Mouse (Mus musculus) MEL (cell line): Measurements from ENCODE around the gene Rassf8. TPM values are rescaled to one million over a fixed set of nuclear protein-coding genes. Genes with fewer than 3 reads are reported as not detected.

ENCODE experiments used
- DNase-seq: peaks from one replicate; pipeline ENCODE4 v3.0.0; 2011; ENCODE audit warnings: low read depth, low spot score
- H3K27ac ChIP-seq: 2 replicates; pipeline ENCODE4 v1.5.1; 2012; ENCODE audit warnings: low read depth, mild to moderate bottlenecking, control low read depth, low read length, moderate library complexity; ENCODE audit not compliant: control insufficient read depth
- H3K27me3 ChIP-seq, 2 experiments: fragments of 150-350 bp in 1 of 2; sonication (generic) in 1 of 2; 2 replicates each; pipeline ENCODE4 v1.6.1; 2012; ENCODE audit warnings: low read length in 2 of 2, mild to moderate bottlenecking in 2 of 2, improper control_type of control experiment in 1 of 2, moderate library complexity in 1 of 2; ENCODE audit not compliant: insufficient read depth in 2 of 2, control insufficient read depth in 1 of 2
- H3K36me3 ChIP-seq, 2 experiments: 2 replicates each; pipeline ENCODE4 v1.6.1; 2012 to 2014; ENCODE audit warnings: low read length in 2 of 2, improper control_type of control experiment in 1 of 2, inconsistent platforms in 1 of 2, mild to moderate bottlenecking in 1 of 2; ENCODE audit not compliant: insufficient read depth in 2 of 2, control insufficient read depth in 1 of 2
- H3K4me1 ChIP-seq, 2 experiments: fragments of 150-350 bp in 1 of 2; sonication (generic) in 1 of 2; 2 replicates each; pipeline ENCODE4 v1.6.1; 2012; ENCODE audit warnings: low read length in 2 of 2, improper control_type of control experiment in 1 of 2, mild to moderate bottlenecking in 1 of 2; ENCODE audit not compliant: insufficient read depth in 2 of 2, control insufficient read depth in 1 of 2
- H3K4me3 ChIP-seq, 2 experiments: fragments of 150-350 bp in 1 of 2; sonication (generic) in 1 of 2; 2 replicates each; pipeline ENCODE4 v1.5.1; 2012; ENCODE audit warnings: low read depth in 2 of 2, low read length in 2 of 2, mild to moderate bottlenecking in 2 of 2, moderate library complexity in 2 of 2, control low read depth in 1 of 2, improper control_type of control experiment in 1 of 2; ENCODE audit not compliant: control insufficient read depth in 1 of 2, insufficient read depth in 1 of 2
- H3K79me2 ChIP-seq: 2 replicates; pipeline ENCODE4 v1.6.1; 2012; ENCODE audit warnings: mild to moderate bottlenecking, low read length, moderate library complexity; ENCODE audit not compliant: control insufficient read depth, poor library complexity, insufficient read depth
- H3K9ac ChIP-seq: 2 replicates; pipeline ENCODE4 v1.6.1; 2012; ENCODE audit warnings: low read depth, mild to moderate bottlenecking, control low read depth, low read length, moderate library complexity; ENCODE audit not compliant: control insufficient read depth, poor library complexity, severe bottlenecking
- H3K9me3 ChIP-seq: fragments of 150-350 bp; sonication (generic); replicated peaks from 2 replicates; pipeline ENCODE4 v1.6.1; 2012; ENCODE audit warnings: mild to moderate bottlenecking, low read length, improper control_type of control experiment, moderate library complexity; ENCODE audit not compliant: insufficient read depth
- BHLHE40 ChIP-seq: IDR thresholded peaks from 2 replicates; pipeline ENCODE4 v1.6.1; 2012; ENCODE audit warnings: low read depth, mild to moderate bottlenecking, inconsistent platforms, low read length, improper control_type of control experiment, borderline replicate concordance
- CTCF ChIP-seq, 3 experiments: IDR thresholded peaks in 2 of 3; conservative IDR thresholded peaks in 1 of 3; 2 replicates each; pipeline ENCODE4 v1.5.1; 2011 to 2012; ENCODE audit warnings: low read length in 3 of 3, low read depth in 2 of 3, mild to moderate bottlenecking in 2 of 3, improper control_type of control experiment in 1 of 3, inconsistent platforms in 1 of 3, mixed read lengths in 1 of 3, moderate library complexity in 1 of 3; ENCODE audit not compliant: control insufficient read depth in 1 of 3, insufficient read depth in 1 of 3, poor library complexity in 1 of 3, severe bottlenecking in 1 of 3
- KAT2A ChIP-seq: conservative IDR thresholded peaks from 2 replicates; pipeline ENCODE4 v1.6.1; 2012; ENCODE audit warnings: low read depth, low read length, improper control_type of control experiment, inconsistent platforms
- MAFK ChIP-seq: IDR thresholded peaks from 2 replicates; pipeline ENCODE4 v1.6.1; 2011; ENCODE audit warnings: low read depth, mild to moderate bottlenecking, low read length, improper control_type of control experiment, borderline replicate concordance
- MAZ ChIP-seq: IDR thresholded peaks from 2 replicates; pipeline ENCODE4 v1.6.1; 2012; ENCODE audit warnings: low read depth, mild to moderate bottlenecking, inconsistent platforms, low read length, improper control_type of control experiment
- MXI1 ChIP-seq: IDR thresholded peaks from 2 replicates; pipeline ENCODE4 v1.6.1; 2011; ENCODE audit warnings: mild to moderate bottlenecking, low read depth, low read length, improper control_type of control experiment
- MYB ChIP-seq: IDR thresholded peaks from 2 replicates; pipeline ENCODE4 v1.6.1; 2011; ENCODE audit warnings: mild to moderate bottlenecking, low read depth, low read length, improper control_type of control experiment
- MYC ChIP-seq: IDR thresholded peaks from 2 replicates; pipeline ENCODE4 v1.6.1; 2011; ENCODE audit warnings: low read depth, mild to moderate bottlenecking, low read length, improper control_type of control experiment, moderate library complexity
- NRF1 ChIP-seq: IDR thresholded peaks from 2 replicates; pipeline ENCODE4 v1.6.1; 2014; ENCODE audit warnings: low read depth, mild to moderate bottlenecking, inconsistent platforms, low read length, improper control_type of control experiment, moderate library complexity; ENCODE audit not compliant: poor library complexity, insufficient read depth, severe bottlenecking
- POLR2A ChIP-seq, 2 experiments: IDR thresholded peaks; 2 replicates each; pipeline ENCODE4 v1.6.1; 2011 to 2012; ENCODE audit warnings: low read length in 2 of 2, mild to moderate bottlenecking in 2 of 2, control low read depth in 1 of 2, improper control_type of control experiment in 1 of 2, low read depth in 1 of 2, moderate library complexity in 1 of 2; ENCODE audit not compliant: control insufficient read depth in 1 of 2, insufficient read depth in 1 of 2, poor library complexity in 1 of 2
- POLR2AphosphoS2 ChIP-seq: IDR thresholded peaks from 2 replicates; pipeline ENCODE4 v1.6.1; 2011; ENCODE audit warnings: low read length, improper control_type of control experiment
- POLR2AphosphoS5 ChIP-seq: IDR thresholded peaks from 2 replicates; pipeline ENCODE4 v1.6.1; 2012; ENCODE audit warnings: low read depth, borderline replicate concordance, mild to moderate bottlenecking, inconsistent platforms, low read length, moderate library complexity, mixed read lengths
- RCOR1 ChIP-seq: IDR thresholded peaks from 2 replicates; pipeline ENCODE4 v1.6.1; 2012; ENCODE audit warnings: low read depth, mild to moderate bottlenecking, inconsistent platforms, low read length, improper control_type of control experiment
- ZKSCAN1 ChIP-seq: IDR thresholded peaks from 2 replicates; pipeline ENCODE4 v1.6.1; 2012; ENCODE audit warnings: low read depth, mild to moderate bottlenecking, inconsistent platforms, low read length, improper control_type of control experiment, moderate library complexity
- polyA plus RNA-seq, 2 experiments: library from polyadenylated mRNA; stranded (reverse) in 1 of 2; unstranded in 1 of 2; fragments of >175 nt in 1 of 2; fragments of >200 nt in 1 of 2; gene quantifications; 2 replicates each; pipeline versions ENCODE4 v1.2.1 to v1.2.4; 2012; ENCODE audit warnings: low replicate concordance in 2 of 2, low read depth in 1 of 2; ENCODE audit not compliant: insufficient read length in 2 of 2, insufficient read depth in 1 of 2, missing spikeins in 1 of 2
- total RNA-seq: library from RNA; depleted of rRNA; stranded (reverse); fragments of 300-350 nt; gene quantifications from 2 replicates; pipeline ENCODE4 v1.2.3, GENCODE M21; 2012

The Rassf8 gene
- total and polyA plus RNA-seq, 3 experiments = not detected

- Histone ChIP-seq H3K27ac (no peak overlapping the region), H3K4me3 (no peak overlapping the region), H3K79me2 (no peaks in the 10 kb centered on the region), H3K9ac (no peak overlapping the region), H3K27me3 (no peaks in the 10 kb centered on the region), H3K36me3 (peaks cover 0 to 2% of the 10 kb centered on the region in 2 experiments; a peak in 2 of 4 replicates), H3K4me1 (peaks cover 0 to 9% of the 10 kb centered on the region in 2 experiments; a peak in 2 of 4 replicates), H3K9me3 (no peaks in the 10 kb centered on the region)
- 0 out of 2 replicates have a peak, but pooled peaks have one; percentile 24 for TF ChIP-seq MAZ
- no peak for TF ChIP-seq MAFK
- peak; percentile 53 for DNase-seq
Observed at GRCm38 (mm10) chr6:145845611-145846010, 99.1 kb downstream of the Rassf8 start.

DNA sequence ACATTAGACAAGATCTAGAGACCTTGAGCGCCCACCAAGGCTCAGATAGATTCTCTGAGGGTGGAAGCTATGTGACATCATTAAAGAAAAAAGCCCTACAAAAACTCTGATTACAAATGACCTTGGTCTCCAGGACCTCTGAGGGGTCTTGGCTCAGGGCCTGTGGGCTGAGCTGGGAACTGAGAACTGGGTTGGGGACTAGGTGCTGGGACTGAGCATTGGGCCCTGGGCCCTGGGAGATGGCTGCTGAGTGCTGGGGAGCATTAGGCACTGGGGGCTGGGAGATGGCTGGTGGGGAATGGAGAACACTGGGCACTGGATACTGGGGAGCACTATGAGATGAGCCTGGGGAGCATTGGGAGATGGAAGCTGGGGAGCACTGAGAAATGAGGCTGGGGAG is 99.5 kb downstream of the Rassf8 start:
- H3K4me3 ChIP-seq = no peak overlapping the region
- no peak overlapping the region for H3K9ac ChIP-seq
- H3K4me1 ChIP-seq = peaks cover 0 to 10% of the 10 kb centered on the region in 2 experiments; a peak in 2 of 4 replicates
- DNase-seq = no peak
- peaks cover 0 to 2% of the 10 kb centered on the region in 2 experiments; a peak in 2 of 4 replicates for H3K36me3 ChIP-seq
- no peaks in the 10 kb centered on the region for H3K27me3 ChIP-seq
- H3K27ac ChIP-seq = no peak overlapping the region
- H3K79me2 ChIP-seq = no peaks in the 10 kb centered on the region
- TF ChIP-seq RCOR1 (no peak), CTCF (IDR thresholded peaks at IDR 0.05 in 2 of 3, conservative IDR thresholded peaks at IDR 0.05 in 1 of 3; ENCODE audit: control insufficient read depth in 1 of 3, insufficient read depth in 1 of 3, low read depth in 2 of 3, low read length in 3 of 3, poor library complexity in 1 of 3, severe bottlenecking in 1 of 3) (no peak), ZKSCAN1 (no peak), POLR2AphosphoS2 (no peak), POLR2AphosphoS5 (no peak), NRF1 (no peak), MYB (no peak), KAT2A (no peak), MAFK (no peak), MXI1 (no peak), MYC (no peak)
- no peaks in the 10 kb centered on the region for H3K9me3 ChIP-seq

- DNase-seq = no peak
- Histone ChIP-seq H3K9me3 (no peaks in the 10 kb centered on the region), H3K9ac (no peak overlapping the region), H3K4me3 (no peak overlapping the region), H3K27me3 (no peaks in the 10 kb centered on the region), H3K4me1 (peaks cover 0 to 14% of the 10 kb centered on the region in 2 experiments; a peak in 2 of 4 replicates), H3K27ac (no peak overlapping the region), H3K79me2 (no peaks in the 10 kb centered on the region), H3K36me3 (peaks cover 0 to 2% of the 10 kb centered on the region in 2 experiments; a peak in 2 of 4 replicates)
- TF ChIP-seq KAT2A = no peak
- TF ChIP-seq BHLHE40 = no peak
- no peak for TF ChIP-seq POLR2A (IDR thresholded peaks at IDR 0.05; ENCODE audit: control insufficient read depth in 1 of 2, insufficient read depth in 1 of 2, low read depth in 1 of 2, low read length in 2 of 2, poor library complexity in 1 of 2)
Observed at GRCm38 (mm10) chr6:145846948-145847347, 100.4 kb downstream of the Rassf8 start.
